Mouse (Mus musculus): Measurements from ENCODE around the gene Ap2s1.
"Not testable (repeated sequence)": the region's sequence is repeated elsewhere in the genome, so short reads cannot be mapped to it uniquely, and the experiment has no call there.

Ap2s1 gene

DNA sequence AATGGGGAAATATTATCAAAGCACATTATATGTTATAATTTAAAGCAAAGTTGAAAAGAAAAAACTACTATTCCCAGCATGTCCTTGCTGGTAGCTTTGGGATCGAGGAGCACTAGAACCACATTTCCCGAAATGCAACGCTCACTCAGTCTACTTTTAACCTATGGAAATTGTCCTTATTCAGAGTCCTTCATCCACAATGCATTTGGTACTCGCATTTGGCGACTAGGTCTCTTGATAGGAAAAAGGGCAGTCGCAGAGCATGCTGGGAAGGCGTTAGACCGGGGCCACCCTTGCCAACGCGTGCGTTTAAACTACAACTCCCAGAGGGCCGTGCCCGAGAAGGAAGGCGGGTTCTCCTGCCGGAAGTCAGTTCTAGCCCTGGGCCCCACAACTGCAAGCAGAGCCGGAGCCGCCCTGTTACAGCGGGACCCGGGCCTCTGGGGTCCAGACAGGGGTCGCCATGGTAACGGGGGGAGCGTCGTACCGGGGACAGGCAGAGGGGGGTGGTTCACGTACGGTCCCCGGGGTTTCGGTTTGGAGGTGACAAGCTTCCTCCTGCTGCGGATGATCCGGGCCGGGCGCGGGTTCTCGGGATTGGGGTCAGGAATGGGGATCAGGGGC lies at the start of gene Ap2s1:
Ap2s1 (plus strand) TSS at position 338 of the 624 bp plus-strand sequence.
- DNase-seq (ENCODE audit: low spot score in 2 of 2): peak; percentile 93 to 95

DNA sequence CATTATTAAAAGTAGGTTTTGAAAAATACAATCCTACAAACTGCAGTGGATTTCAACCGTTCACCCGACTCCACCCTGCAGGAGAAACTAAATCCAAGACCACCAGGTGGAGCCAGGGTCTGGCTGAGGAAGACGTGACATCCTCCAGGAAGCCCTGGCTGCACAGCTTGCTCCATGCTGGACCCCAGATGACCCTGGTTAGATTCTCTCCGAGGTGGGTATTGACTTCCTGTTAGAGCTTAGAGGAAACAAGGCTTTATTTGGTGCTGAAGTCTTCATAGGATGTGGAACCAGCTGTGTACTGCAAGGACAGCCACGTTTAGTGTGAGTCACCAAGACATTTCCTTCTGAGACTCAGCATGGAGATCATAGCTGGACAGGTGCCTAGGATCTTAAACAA lies 49.0 kb upstream of the Ap2s1 start:
- DNase-seq (ENCODE audit: low spot score in 2 of 2): no peak

DNA sequence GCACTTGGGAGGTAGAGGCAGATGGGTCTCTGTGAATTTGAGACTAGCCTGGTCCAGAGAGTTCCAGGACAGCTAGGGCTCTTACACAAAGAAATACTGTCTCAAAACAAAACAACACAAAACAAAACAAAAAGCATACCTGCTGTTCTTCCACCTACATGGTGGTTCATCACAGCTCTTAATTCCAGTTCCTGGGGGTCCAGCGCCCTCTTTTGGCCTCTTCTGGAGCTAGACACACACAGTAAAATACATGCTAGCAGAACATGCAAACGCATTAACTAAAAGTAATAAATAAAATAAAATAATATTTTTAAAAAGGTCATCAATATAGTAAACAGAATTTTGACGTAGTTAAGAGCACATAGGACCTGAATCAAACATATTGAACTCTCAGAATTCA lies 43.2 kb upstream of the Ap2s1 start:
- DNase-seq (ENCODE audit: low spot score in 2 of 2): peak; percentile 55 to 75

DNA sequence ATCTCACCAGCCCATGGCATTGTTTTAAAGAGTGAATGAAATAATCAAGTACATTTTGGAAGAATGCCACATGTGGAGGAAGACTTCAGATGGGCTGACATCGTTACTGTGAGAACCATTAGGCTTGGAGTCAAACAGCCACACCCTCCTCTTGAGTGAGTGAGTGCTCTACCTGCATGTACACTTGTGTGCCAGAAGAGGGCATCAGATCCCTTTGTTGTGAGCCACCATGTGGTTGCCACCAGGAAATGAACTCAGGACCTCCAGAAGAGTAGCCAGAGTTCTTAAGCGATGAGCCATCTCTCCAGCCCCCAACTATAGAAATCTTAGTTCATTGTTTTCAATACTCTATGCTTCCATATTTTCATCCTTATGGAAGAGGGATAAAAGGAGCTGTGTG lies 39.2 kb upstream of the Ap2s1 start:
- peak in 1 of 2 experiments; percentile 49 for DNase-seq (ENCODE audit: low spot score in 2 of 2)

DNA sequence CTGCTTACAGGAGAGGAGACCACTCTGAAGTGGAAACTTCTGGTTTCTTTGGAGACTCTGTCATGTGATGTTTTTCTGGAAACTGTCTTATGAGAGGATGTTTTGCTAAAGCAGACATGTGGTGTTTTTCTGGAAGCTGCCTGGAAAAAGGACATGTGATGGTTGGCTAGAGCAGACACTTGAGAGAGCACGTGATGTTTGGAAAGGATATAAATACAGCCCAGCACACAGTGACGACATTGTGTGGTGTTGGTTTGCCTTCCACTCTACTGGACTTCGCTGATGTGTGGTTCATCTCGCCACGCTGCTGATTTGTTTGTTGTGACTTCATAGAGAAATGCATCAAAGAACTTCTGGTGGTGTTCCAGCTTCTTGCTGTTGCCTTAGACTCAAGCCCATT lies 37.6 kb upstream of the Ap2s1 start:
- no peak for DNase-seq (ENCODE audit: low spot score in 2 of 2)

DNA sequence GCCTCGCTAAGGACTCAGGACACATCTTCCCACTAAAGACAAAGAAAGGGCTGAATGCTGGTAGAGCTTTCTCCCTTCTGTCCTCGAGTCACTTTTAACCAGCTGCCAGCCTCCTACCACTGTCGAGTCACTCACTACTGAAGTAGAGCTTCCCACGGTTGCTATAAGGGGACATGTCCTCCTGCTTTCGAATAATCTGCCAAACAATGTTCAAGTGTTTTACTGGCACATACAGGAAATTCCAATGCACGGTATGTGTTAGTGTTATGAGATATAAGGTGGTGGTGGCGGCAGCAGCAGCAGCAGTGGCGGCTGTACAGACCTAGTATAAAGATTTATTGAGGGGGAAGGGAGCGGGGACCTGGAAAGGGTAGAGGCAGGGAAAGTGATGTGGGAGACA lies 31.8 kb upstream of the Ap2s1 start:
- DNase-seq (ENCODE audit: low spot score in 2 of 2): no peak

DNA sequence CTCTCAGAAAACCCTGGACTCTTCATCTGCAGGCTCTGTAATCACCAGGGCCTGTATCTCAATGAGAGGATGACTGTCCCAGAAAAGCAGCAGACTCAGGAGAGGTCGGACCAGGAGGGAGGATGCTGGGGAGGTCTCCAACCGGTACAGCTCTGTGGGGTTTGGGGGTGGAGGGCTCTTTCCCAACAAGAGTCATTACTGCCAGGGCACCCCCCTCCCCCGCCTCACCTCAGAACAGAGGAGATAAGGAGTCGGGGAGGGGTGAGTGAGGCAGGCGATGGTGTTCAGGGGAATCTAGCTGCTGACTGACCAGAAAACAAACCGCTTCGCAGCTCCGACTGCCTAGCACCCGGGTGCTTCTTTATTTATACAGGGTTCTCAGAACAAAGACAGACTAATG lies 30.0 kb upstream of the Ap2s1 start:
- no peak for DNase-seq (ENCODE audit: low spot score in 2 of 2)

DNA sequence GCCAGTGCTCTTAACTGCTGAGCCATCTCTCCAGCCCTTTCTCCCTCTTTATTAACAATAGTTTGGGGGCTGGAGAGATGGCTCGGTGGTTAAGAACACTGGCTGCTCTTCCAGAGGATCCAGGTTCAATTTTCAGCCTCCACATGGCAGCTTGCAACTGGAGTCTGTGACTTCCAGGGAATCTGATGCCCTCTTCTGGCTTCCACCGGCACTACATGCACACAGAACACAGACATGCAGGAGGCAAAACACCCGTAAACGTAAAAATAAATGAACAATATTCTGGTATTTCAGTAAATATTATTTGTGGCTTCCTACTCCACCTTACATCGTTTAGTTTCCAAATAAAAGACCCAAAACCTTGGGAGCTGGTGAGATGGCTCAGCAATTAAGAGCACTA lies 27.6 kb upstream of the Ap2s1 start:
- no peak for DNase-seq (ENCODE audit: low spot score in 2 of 2)

DNA sequence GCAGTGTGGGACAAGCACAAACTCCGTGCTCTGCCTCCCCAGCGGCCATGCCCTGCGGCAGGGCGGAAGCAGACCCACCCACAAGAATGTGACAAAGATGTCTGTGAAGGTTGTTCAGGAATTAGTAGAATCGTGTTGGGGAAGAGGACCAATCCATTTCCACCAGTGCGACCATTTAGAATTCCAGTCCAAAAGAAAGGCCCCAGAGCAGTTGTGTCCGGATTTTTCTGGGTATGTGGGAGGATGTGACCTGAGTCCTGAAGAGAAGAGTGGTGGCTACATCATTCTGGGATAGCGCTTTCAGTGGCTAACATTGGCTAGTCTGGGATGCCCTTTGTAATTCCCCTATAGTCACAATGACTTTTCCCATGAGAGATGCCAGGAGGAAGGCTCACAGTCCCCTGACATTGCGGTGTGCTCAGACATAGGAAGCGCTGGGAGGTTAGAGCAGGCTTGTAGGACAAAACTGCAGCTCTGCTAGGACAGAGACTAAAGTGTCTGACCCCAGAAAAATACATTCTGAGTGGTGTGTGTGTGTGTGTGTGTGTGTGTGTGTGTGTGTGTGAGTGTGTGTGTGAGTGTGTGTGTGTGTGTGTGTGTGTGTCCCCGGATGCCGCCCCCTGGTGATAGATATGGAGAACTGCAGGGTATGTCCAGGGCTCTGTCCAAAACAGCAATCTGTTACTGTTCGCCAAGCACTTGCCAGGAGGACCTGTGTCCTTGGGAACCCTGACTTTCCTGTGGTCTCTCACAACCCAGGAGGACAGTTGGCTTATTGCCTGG lies 25.4 kb upstream of the Ap2s1 start:
- DNase-seq (ENCODE audit: low spot score in 2 of 2): no peak

DNA sequence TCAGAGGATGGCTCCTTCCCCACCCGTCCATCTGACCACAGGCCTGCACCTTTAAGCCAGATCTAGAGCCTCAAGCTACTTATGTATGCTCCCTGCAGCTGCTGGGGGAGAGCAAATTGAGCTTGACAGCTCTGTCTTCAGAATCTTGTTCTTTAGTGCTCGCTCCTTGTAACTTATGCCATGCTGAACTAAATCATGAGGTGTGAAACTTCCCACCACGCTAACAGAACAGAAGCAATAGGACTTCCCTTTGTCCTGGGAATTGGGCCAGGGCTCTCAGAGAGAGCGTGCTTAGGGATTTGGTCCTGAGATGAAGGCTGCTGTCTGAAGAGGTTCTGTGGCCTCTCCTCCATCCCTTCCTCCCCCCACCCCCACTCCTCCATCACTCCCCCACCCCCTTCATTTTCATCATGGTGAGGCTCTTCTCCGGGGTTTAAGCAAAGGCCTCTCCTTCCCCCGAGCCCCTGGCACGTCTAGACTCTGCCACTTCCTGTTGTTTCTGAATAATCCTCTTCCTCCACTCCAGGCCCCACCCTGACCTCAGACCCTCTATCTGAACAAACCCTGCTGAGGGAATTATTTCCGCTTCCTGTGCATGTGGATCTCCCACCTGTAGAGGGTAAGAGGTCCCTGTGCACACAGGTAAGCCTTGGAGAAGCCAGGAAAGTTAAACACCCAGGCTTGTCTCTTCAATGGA lies 21.6 kb upstream of the Ap2s1 start:
- peak in 1 of 2 experiments; percentile 28 for DNase-seq (ENCODE audit: low spot score in 2 of 2)

DNA sequence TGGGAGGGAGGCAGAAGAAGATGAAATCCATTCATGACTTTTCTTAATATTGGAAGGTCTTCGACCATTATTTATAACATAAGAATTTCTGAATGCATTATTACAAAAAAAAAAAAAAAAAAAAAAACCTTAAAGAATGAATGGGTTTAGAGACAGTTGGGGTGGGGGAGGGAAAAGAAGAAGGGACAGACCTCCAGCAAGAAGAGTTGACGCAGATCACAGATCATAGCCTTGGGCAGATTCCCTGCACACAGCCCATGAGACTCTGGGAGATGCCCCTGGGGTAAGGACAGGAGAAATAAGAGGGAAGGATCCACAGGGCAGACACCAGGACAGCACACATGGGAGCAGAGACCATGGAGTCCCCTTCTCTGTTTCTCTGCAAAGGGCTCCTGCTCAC lies 16.6 kb upstream of the Ap2s1 start, which contains the start of gene Ceacam9:
Ceacam9 (plus strand) TSS at position 301 of the 400 bp plus-strand sequence.
- no peak for DNase-seq (ENCODE audit: low spot score in 2 of 2)

DNA sequence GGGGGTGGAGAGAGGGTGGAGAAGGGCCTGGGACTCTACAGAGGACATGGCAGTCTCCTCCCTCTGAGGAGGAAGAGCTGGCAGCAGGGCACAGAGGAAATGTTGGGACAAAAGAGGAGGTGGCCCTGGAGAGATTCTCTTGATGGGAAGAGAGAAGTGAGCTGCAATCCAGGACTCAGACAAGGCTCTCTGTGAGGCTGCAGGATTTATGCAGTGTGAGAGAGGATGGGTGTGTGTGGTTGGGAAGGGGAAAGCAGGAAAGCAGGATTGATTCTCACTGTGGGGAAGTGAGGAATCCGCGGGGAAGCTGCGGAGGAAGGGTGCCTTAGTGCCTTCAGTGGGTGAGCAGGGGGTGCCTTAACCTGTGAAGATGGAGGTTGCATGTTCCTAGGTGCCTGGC lies 15.7 kb upstream of the Ap2s1 start:
- DNase-seq (ENCODE audit: low spot score in 2 of 2): not testable (repeated sequence)

DNA sequence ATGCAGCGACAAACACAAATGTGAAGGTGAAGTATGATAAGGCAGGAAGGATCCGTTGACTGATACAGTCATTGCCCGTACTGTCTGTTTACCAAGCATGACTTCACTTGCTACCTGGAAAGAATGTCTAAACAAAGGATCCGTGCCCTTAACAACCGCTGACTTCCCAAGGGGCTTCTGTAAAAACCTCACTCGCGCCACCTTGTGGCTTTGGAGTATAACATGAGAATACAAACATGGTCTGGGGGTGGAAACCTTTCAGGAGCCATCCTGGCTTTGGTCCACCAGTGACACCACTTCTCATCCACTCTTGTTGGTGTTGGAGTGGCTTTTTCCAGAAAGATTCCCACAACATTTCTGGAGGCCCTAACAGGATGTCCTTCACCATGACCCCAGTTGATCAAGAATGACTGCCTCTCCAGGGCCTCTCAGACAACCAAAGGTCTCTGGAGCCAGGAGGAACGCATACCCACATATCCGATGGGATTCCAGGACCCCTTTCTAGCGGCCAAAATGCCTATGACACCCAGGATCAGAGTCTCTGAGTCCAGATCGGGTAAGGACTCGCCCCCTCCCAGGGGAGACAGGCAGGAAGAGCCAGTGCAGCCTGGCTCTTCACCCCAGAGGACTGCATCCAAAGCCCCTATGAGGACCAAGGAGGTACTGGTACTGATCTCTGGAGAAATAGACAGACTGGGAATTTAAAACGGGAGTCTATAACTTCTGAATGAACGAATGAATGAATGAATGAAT lies 9.4 kb upstream of the Ap2s1 start:
- peak; percentile 41 to 84 for DNase-seq (ENCODE audit: low spot score in 2 of 2)

DNA sequence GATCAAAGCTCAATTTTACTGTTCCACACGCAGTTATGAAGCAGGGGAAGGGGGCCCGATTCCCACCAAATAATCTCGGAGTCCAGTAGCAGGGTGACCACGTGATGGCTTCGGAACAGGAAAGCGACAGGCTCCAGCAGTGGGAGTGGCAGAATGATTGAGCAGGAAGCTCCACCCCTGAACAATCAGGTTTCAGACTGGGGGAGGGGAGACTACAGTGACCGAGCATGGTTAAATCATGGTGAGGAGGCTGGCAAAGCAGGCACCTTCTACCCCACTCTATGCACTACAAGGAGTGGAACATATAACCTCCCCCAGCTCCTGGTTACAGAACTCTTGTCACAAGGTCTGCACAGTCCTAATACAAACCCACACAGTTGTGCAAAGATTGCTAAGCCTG lies 8.6 kb upstream of the Ap2s1 start:
- not testable (repeated sequence) for DNase-seq (ENCODE audit: low spot score in 2 of 2)

DNA sequence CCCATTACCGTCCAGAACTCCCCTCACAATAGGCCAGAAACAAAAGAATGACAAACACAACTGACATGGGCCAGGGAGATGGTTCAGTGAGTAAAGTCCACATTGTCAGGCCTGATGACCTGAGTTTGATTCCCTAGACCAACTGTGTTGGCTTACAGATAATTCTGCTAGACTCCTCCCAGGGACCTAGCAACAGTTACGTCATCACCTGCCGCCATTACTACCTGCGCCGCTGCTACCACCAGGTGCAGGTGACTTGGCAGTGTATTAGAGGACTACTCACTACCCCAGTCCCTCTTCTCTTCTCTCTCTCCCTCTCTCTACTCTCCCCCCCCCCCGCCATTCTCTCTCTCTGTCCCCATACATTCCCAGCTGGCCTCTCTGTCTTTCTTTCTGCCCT lies 7.4 kb upstream of the Ap2s1 start:
- DNase-seq (ENCODE audit: low spot score in 2 of 2): no peak

DNA sequence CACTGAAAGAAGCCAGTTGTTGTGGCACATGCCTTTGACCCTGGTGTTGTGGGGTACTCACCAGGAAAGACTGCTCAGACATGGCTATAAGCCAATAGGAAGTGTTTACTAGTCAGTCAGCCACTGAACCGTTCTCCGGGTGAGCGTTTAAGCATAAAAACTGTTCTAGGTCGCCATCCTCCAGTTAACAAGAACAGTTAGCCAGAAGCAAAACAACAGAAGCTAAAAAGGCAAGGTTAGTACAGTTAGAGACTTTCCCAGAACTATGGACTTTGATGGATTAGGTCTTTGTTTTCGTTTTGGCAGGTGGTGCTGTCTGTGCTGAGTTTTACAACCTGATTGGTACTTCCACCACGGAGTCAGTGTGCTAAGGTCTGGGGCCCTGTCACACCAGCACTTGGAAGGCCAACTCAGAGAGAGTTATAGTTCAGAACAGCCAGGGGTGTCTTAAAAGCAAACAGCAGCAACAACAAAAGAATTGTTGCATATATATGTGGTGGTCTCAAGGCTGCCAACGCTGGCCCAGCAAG lies 6.3 kb upstream of the Ap2s1 start:
- no peak for DNase-seq (ENCODE audit: low spot score in 2 of 2)

DNA sequence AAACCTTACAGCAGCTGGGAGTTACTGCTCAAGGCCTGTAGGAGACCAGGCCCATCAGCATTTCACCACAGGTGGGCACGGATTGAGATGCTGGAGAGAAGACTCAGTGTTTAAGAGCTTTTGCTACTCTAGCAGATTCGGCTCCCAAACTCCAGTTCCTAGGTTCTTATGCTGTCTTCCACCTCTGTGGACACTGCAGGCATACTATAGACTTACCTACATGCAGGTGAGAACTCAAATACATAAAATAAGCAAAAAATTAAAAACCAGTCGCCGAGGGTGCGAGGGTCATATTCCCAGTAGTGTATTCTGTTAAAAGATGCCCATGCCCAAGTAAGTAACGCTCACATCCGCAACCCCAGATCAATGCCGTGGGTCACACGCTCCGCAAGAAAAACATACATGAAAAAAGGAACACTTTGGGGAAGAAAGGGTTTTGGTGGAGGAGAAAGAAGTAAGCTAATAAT lies 571 bp upstream of the Ap2s1 start:
- DNase-seq (ENCODE audit: low spot score in 2 of 2): peak in 1 of 2 experiments; percentile 11

DNA sequence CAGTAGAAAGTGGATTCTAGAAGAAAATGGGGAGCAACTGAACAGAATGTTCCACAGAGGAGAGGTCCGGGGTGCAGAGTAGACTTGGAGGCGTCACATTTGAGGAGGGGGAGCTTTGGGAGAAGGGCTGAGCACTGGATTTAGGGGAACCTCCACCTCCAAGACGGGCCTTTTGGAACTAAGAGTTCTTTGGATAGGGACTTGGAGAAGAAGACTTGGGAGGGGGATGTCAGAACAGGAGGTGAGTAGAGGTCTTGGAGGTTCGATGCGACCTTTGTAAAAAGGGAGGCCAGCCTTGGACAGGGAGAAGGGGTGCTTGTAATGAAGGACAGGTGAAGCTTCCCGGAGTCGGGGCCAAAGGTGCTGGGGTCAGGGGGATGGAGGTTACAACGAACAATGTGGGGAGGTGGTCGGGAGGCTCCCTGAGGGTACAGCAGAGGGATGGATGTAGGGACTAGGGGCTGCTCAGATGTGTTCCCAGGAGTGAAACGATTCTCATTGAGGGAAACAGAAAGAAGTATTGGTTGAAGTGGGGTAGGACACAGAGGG lies 920 bp downstream of the Ap2s1 start:
- peak in 1 of 2 experiments; percentile 13 for DNase-seq (ENCODE audit: low spot score in 2 of 2)

DNA sequence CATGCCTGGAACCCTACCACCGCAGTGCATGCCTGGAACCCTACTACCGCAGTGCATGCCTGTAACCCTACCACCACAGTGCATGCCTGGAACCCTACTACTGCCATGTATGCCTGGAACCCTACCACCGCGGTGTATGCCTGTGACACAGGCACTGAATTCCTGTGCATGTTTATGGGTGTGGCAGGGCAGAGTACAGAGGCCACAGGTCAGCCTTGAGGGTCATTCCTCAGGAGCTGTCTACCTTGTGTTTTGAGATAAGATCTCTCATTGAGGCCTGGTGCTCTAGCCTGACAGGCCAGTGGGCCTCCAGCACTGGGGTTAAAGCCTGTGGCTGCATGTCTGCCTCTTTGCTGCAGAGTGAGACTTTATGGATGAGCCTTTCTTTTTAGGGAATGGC lies 7.2 kb downstream of the Ap2s1 start:
- DNase-seq (ENCODE audit: low spot score in 2 of 2): no peak

DNA sequence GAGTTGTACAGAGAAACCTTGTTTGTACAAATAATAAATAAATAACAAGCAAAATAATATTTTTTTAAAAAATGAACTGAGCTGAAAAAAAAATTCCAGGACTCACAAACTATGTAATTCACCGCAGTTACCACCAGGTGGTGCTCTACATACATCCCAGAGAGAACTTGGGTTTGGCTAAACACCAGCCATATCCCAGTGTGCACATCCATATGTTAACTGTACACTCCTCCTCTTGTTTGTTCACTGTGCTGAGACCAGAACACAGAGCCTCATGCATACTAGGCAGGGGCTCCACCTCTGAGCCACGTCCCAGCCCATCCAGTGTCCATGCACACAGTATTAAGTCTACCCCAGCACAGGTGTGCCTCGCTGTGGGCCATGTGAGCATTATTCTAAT lies 7.9 kb downstream of the Ap2s1 start:
- DNase-seq (ENCODE audit: low spot score in 2 of 2): peak; percentile 17 to 64

DNA sequence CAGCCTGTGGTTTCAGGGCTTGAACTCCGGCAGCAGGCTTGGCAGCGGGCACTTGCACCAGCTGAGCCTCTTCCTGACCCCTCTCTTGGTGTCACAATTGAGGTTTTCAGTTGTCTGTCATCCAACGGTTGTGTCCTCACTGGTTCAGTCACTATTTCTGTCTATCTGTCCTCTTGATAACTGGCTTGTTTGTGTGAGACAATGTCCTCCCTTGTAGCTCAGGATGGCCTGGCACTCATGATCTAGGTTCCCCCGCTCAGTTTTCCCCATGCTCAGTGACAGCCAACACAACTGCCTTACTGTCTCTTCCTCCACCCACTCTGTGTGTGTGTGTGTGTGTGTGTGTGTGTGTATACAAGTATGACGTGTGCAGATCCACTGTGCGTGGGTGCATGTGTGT lies 9.4 kb downstream of the Ap2s1 start:
- DNase-seq (ENCODE audit: low spot score in 2 of 2): no peak

Data from thymus, postnatal 10 days (tissue).